Mouse (Mus musculus) ZHBTc4 (cell line): Measurements from ENCODE around the gene Zdhhc21.

Source experiments
- DNase-seq: peaks from one replicate; pipeline ENCODE4 v3.0.0-alpha.2; 2011; ENCODE audit warnings: low read depth, low spot score

The Zdhhc21 gene

DNA sequence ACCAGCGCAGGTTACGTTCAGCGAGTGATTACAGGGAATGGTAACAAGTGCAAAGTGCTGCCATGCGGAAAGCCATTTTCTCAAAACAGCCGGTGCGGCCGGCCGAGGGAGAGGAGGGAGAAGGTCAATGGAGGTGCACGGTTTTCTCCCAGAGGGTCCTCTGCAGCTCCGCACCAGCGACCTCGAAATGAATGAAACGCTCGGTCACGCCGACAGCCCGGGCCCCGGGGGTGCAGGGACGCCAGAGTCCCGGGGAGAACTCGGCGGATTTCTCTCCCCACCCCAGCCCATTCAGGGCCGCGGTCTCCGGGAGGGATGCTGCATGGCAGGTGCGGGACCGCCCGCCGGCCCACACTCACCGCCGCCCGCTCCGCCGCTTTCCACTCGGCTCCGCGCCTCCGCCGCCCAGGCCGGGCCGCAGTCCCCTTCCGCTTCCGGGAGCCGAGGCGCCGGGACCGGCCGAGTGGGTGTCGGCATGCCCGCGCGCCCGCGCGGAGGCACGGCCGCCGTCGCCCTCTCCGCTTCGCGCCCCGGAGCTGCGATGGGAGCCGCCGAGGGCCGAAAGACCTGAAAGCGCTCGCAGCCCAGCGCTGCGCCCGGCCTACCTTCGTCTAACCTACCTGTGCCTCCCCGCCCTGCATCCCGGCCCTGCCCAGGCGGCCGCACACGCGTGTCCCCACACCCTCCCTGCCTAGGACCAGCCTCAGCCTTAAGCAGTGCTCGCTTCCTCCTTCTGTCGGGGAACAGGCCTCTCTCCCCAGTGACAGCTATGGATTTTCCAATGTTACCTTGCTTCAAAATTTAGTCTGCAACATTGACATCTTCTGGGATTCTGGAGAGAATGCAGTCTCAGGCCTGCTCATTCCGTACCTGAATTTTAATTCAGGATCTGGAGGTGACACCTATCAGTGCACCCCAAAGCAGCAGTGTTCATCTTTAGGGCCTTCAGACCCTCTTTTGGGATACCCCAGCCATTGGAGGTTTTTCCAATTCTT, at the start of gene Zdhhc21:
Zdhhc21 (minus strand) TSS at position 828 of the 995 bp plus-strand sequence.
- DNase-seq = peak; percentile 78

- DNase-seq = no peak
These were observed 35.5 kb upstream of the Zdhhc21 start for GRCm38 (mm10) chr4:82895227-82895626.

DNA sequence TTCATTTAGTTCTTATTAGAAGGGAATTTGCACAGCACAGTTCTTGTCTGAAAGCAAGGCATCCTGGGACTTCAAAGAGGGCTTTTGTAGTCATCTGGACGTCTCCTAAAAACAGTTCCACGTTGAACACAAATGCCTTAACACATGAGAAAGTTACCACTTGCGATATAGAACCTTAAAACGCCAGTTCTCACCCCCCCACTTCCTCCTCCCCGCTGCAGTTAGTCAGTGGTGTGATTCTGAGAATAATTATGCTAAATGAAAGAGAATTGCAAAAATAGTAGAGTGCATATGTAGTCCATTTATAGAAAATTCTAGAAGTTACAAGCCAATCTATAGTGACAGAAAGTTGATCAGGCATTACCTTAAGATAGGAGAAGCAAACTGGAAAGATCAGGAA, 32.5 kb upstream of the Zdhhc21 start:
- no peak for DNase-seq

DNA sequence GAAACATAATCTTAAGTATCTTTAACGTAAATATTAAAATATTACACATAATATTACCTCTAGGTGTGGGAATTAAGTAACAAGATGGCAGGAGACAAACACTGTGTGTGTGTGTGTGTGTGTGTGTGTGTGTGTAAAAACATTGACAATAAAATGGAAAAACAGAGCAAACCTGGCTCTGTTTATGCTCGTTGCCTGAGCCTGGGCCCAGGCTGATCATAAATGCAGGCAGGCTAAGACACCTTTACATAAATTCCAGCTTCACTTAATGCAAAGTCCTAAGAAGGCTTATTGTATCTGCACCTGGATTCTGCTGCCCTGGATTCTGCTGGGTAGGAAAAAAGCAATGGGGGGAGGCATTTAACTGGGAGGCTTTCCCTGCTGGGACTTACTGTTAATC, 31.8 kb upstream of the Zdhhc21 start:
- DNase-seq = no peak

- DNase-seq = no peak
These were observed 31.3 kb upstream of the Zdhhc21 start for GRCm38 (mm10) chr4:82891049-82891448.

GRCm38 (mm10) chr4:82890585-82890984, 30.8 kb upstream of the Zdhhc21 start:
- no peak for DNase-seq

- DNase-seq = peak; percentile 34
These were observed 26.4 kb upstream of the Zdhhc21 start for GRCm38 (mm10) chr4:82886148-82886547.

GRCm38 (mm10) chr4:82885535-82885913, 25.8 kb upstream of the Zdhhc21 start:
- DNase-seq = no peak

DNA sequence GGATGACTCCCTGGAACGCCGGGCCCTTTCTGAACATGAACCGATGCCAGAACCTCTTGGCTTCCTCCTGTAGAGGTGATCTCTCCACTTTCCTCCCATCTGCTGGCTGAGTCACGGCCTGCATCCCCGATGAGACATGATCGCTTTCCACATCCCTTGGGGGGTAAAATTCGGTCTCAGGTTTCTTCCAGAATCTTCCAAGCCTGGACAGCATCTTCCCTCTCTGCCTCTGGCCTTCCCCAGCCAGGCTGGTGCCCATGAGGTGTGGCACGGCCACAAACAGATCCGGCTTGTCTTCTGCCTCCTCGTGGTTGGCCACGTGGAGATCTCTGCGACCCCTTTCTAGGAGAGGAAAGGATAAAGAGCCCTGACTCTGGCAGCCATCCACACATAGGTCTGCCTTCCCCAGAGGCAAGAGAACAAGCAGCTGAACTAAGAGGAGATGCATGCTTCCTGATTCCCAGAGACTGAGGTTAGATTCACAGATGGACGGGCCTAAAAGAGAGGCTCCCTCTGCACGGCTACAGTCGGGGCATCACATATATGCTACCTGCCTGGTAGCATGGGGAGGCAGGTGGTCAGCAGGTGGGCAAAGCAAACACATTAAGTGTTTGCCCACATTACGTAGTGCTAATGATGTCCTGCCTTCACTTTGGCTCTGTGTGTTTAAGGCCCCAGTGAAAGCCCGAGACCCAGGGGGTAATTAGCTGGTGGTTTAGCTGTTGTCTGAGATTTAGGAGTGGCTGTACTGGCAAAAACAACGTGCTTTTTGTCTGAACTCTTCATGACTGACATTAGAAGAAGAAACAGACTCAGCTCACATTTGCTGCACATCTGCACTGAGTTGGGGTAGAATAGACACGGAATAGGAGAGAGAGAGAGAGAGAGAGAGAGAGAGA, 25.1 kb upstream of the Zdhhc21 start, which contains the start of gene Cer1:
Cer1 (minus strand) TSS at position 513 of the 899 bp plus-strand sequence.
- no peak for DNase-seq

GRCm38 (mm10) chr4:82882500-82882899, 22.7 kb upstream of the Zdhhc21 start:
- DNase-seq = peak; percentile 61

GRCm38 (mm10) chr4:82881366-82881765, 21.6 kb upstream of the Zdhhc21 start:
- no peak for DNase-seq

- no peak for DNase-seq
These were observed 20.5 kb upstream of the Zdhhc21 start for GRCm38 (mm10) chr4:82880243-82880642.

DNA sequence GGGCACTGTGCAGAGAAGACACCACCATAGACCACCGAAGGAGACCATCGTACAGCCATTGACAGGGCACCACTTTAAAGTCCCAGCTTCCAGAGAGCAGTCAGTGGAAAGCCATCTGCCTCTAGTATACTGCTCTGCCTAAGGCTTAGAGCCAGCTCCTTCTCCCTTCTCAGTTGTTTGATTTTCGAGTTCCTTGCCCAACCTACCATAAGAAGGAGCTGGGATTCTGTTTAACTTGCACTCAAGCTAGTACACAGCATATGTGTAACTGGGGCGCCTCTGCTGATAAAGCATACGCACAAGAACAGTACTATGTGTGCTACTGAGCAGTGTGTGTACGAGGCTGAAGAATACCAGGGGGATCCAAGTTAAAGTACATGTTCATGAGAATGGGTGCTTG, 19.4 kb upstream of the Zdhhc21 start:
- no peak for DNase-seq

GRCm38 (mm10) chr4:82876656-82877055, 16.9 kb upstream of the Zdhhc21 start:
- no peak for DNase-seq

DNA sequence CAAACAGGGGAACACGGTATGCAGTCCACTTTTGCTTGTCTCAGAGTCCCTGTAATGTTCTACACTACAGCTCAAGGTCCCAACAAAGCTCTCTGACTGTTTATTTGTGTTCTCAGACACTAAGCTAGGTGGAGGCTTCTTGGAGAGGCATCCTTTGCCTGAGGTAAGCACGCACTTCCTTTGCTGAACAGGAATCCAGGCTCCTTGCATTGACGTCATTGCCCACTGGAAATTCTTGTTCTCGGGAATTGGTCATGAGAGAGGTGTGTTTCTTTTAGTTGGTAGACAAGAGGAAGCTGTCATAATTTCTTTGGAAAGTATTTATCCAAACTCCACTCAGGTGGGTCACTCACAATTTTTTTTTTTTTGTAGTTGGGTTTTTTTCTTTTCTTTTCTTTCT, 15.8 kb upstream of the Zdhhc21 start:
- no peak for DNase-seq

DNA sequence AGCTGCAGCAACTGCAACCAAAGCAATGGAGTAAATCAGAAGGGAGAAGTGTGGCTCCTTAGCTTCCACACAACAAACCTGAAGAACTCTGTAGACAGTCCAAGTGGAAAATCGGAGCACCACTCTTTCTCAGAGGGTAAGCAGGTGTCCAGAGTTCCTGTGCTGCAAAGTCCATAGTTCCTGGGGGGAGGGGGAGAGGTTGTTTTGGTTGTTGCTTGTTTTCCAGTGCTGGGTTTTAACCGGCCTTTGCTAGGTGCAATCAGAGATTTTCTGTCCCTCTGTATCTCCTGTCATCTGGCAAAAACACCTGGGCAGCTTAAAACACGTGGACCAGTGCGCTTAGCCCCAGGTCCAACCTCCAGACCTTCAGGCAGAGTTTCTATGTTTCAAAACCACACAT, 15.0 kb upstream of the Zdhhc21 start:
- DNase-seq = no peak

- DNase-seq = no peak
These were observed 12.8 kb upstream of the Zdhhc21 start for GRCm38 (mm10) chr4:82872548-82872947.

DNA sequence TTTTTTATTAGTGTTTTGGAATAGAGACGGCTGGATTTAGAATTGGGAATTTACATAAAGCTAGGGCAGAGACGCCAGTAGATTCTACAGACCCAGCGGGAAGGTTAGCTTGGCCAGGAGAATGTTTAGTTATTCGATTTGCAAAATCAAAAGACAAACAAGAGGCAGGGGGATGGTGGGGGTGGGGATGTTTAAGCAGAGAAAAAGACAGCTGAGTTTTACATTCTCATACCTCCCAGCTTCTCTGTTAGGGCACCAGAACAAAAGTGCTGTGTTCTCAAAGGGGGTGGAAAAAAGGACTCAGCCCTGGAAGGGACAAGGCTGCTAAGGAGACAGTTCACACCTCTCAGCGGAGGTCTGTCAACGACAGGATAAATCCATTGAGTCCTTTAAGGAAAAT, 12.4 kb upstream of the Zdhhc21 start:
- DNase-seq = peak; percentile 30

DNA sequence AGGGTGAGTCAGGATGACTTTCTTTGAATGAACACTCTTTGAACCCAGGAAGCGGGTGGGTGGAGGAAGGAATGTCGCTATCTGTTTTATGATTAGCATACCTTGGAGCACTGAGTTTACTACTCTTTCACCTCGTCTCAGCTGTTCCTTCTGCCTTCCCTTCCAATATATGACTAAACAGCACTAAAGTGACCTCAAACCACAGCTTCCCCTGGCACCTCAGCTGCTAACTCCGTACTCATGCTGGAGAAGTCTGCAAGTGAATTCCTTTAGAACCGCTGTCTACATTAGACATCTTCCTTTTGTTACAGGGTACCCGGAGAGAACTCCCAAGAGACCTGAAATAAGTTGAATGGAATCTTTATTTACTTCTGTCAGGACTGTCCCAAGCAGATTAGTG, 11.2 kb upstream of the Zdhhc21 start:
- no peak for DNase-seq

- DNase-seq = no peak
These were observed 8.1 kb upstream of the Zdhhc21 start for GRCm38 (mm10) chr4:82867731-82868445.

- no peak for DNase-seq
These were observed 7.4 kb upstream of the Zdhhc21 start for GRCm38 (mm10) chr4:82867111-82867510.
